Mouse (Mus musculus) heart, adult 2 months (tissue): ENCODE measurements at regions not wholly inside any gene's neighbourhood (a gene's known extent, or its start where the extent isn't known, plus 50 kb on each side); places are given as distances from the start of the nearest gene placed in this dataset.

Experiments used
- DNase-seq, 2 experiments: peaks; one replicate each; pipeline ENCODE4 v3.0.0; 2021
- H3K27ac ChIP-seq: fragments of 200-600 bp; 2 replicates; pipeline ENCODE4 v1.8.1; 2022
- H3K27me3 ChIP-seq: fragments of 200-500 bp; 2 replicates; pipeline ENCODE4 v1.6.1; 2012; ENCODE audit warnings: mild to moderate bottlenecking, low read length, inconsistent platforms, mixed read lengths; ENCODE audit not compliant: control insufficient read depth, insufficient read depth
- H3K36me3 ChIP-seq: fragments of 200-500 bp; 2 replicates; pipeline ENCODE4 v1.6.1; 2012; ENCODE audit warnings: low read length, inconsistent platforms; ENCODE audit not compliant: control insufficient read depth, insufficient read depth
- H3K4me1 ChIP-seq: fragments of 200-500 bp; 2 replicates; pipeline ENCODE4 v1.6.1; 2011; ENCODE audit warnings: low read length; ENCODE audit not compliant: control insufficient read depth, insufficient read depth
- H3K4me3 ChIP-seq: fragments of 200-600 bp; 2 replicates; pipeline ENCODE4 v1.8.1; 2022
- H3K79me2 ChIP-seq: fragments of 200-500 bp; replicated peaks from 2 replicates; pipeline ENCODE4 v1.6.1; 2012; ENCODE audit warnings: mild to moderate bottlenecking, inconsistent platforms, low read length, moderate library complexity, mixed read lengths; ENCODE audit not compliant: control insufficient read depth, insufficient read depth
- H3K9ac ChIP-seq: fragments of 200-500 bp; 2 replicates; pipeline ENCODE4 v1.6.1; 2012; ENCODE audit warnings: low read depth, mild to moderate bottlenecking, control low read depth, inconsistent platforms, low read length, mixed read lengths
- CTCF ChIP-seq: fragments of 200-600 bp; IDR thresholded peaks from 2 replicates; pipeline ENCODE4 v1.8.1; 2022; ENCODE audit warnings: antibody characterized with exemption, mild to moderate bottlenecking, moderate library complexity
- EP300 ChIP-seq: fragments of 200-500 bp; IDR thresholded peaks from 2 replicates; pipeline ENCODE4 v1.6.1; 2011; ENCODE audit warnings: low read depth, low read length, control low read depth; ENCODE audit not compliant: insufficient read depth
- POLR2A ChIP-seq: fragments of 200-500 bp; IDR thresholded peaks from 2 replicates; pipeline ENCODE4 v1.6.1; 2011; ENCODE audit warnings: mild to moderate bottlenecking, low read depth, low read length, control low read depth; ENCODE audit not compliant: insufficient read depth
- WGBS: fragments of 180-500 bp; shearing (Covaris S2); methylation state at CpG from one replicate; pipeline ENCODE4 v1.1.7; 2018; 5-methylcytosine and 5-hydroxymethylcytosine counted together
- intact Hi-C: fragments of 180-260 bp; cut with DNase I; formaldehyde crosslinking; loops from one replicate; pipeline ENCODE4 v1.15.1; 2025

DNA sequence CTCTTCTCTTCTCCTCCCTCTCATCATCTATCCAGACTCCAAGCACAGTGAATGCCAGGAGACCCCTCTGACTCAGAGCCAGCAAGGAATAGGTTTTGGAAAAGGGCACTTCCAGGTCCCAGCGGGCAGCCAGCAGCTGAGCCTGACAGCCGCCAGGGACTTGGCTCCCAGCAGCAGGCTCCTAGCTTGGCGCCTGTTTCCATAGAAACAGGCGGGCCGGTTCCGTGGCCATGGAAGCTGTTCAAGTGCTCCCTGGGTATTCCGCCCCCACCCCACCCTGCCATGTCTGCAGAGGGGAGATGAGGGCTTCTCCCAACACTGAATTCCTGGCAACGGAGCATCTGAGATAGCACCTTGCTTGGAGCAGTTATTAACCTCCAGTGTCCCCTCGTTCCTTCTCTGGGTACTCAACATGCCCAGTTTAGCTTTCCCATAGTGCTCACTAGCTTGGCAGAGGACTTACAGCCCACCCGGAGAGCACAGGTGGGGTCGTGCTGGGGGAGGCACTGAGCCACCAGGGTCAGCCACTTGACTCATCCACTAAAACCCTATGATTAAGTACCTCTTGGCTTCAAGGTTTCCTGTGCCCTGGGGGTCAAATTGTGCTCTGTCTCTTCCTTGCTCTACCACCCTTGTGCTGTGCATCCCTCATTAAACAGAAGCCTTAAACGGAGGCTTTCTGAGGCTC, 222.7 kb downstream of the H2al1j start:
- no peaks in the 10 kb centered on the region for H3K27me3 ChIP-seq
- H3K36me3 ChIP-seq, result no peaks in the 10 kb centered on the region
- H3K4me1 ChIP-seq, result no peaks in the 10 kb centered on the region
- no peak overlapping the region for H3K9ac ChIP-seq
- H3K4me3 ChIP-seq, result no peak overlapping the region
- 21% methylated on average over 12 of the region's 12 CpGs for WGBS
- TF ChIP-seq POLR2A (no peak), EP300 (no peak), CTCF (no peak)
- intact Hi-C loops, result no loop called here
- no peak for DNase-seq
- H3K79me2 ChIP-seq, result no peaks in the 10 kb centered on the region
- no peak overlapping the region for H3K27ac ChIP-seq

DNA sequence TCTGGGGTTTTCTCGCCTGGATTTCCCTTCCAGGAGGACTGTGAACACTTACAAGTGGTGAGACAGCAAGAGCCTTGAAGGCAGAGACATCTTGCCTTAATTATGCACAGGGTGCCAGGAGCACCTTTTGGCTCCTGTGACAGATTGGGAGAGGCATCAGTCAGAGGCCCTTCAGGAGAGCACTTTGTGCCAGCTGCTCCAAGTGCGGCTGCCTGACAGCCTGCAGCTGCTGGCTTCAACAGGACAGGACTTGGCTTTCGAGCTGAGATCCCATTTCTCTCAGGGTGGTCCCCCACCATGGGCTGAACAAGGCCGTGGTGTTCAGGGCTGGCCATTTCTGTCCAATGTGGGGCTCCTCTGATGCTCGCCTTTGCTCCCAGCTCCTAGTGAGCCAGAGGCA, 224.6 kb downstream of the H2al1j start:
- no peak overlapping the region for H3K9ac ChIP-seq
- 54% methylated on average over 5 of the region's 5 CpGs for WGBS
- no peaks in the 10 kb centered on the region for H3K36me3 ChIP-seq
- TF ChIP-seq EP300, result no peak
- no peak for TF ChIP-seq CTCF
- TF ChIP-seq POLR2A, result no peak
- H3K4me3 ChIP-seq, result no peak overlapping the region
- intact Hi-C loops, result no loop called here
- no peaks in the 10 kb centered on the region for H3K79me2 ChIP-seq
- H3K4me1 ChIP-seq, result no peaks in the 10 kb centered on the region
- no peak overlapping the region for H3K27ac ChIP-seq
- no peaks in the 10 kb centered on the region for H3K27me3 ChIP-seq
- DNase-seq, result no peak

GRCm38 (mm10) chrX:11555035-11555570, 227.5 kb downstream of the H2al1j start:
- intact Hi-C loops, result no loop called here
- Histone ChIP-seq H3K79me2 (no peaks in the 10 kb centered on the region), H3K4me1 (no peaks in the 10 kb centered on the region), H3K27ac (no peak overlapping the region), H3K4me3 (no peak overlapping the region), H3K27me3 (no peaks in the 10 kb centered on the region), H3K9ac (no peak overlapping the region), H3K36me3 (no peaks in the 10 kb centered on the region)
- TF ChIP-seq EP300 (no peak), CTCF (no peak), POLR2A (no peak)
- DNase-seq, result peak in 1 of 2 experiments; percentile 9
- WGBS, result 69% methylated on average over 7 of the region's 7 CpGs

DNA sequence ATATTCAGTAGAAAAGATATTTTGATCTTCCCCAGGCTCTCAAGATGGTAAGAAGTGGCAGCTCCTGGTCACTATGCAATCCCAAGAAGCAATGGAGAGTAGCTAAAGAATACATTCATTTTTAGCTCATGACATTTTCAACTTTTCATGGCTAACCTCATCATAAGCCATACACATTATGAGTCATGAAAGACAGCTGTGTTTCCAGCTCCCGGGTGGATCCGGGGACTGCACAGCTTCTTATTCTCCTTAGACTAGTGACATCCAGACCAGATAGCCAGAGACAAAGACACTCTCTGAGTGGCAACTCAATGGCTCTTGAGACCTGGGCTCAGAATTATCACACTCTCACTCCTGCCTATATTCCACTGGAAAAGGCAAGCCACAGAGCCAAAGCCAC, 230.6 kb downstream of the H2al1j start:
- Histone ChIP-seq H3K4me1 (no peaks in the 10 kb centered on the region; the same call in 1 of the 2 replicates), H3K27ac (no peak overlapping the region), H3K79me2 (no peaks in the 10 kb centered on the region), H3K9ac (no peak overlapping the region), H3K27me3 (no peaks in the 10 kb centered on the region), H3K4me3 (no peak overlapping the region), H3K36me3 (no peaks in the 10 kb centered on the region)
- no peak for TF ChIP-seq EP300
- no peak for TF ChIP-seq POLR2A
- no peak for TF ChIP-seq CTCF
- DNase-seq, result no peak
- 84% methylated on average over 2 of the region's 2 CpGs for WGBS
- intact Hi-C loops, result no loop called here

DNA sequence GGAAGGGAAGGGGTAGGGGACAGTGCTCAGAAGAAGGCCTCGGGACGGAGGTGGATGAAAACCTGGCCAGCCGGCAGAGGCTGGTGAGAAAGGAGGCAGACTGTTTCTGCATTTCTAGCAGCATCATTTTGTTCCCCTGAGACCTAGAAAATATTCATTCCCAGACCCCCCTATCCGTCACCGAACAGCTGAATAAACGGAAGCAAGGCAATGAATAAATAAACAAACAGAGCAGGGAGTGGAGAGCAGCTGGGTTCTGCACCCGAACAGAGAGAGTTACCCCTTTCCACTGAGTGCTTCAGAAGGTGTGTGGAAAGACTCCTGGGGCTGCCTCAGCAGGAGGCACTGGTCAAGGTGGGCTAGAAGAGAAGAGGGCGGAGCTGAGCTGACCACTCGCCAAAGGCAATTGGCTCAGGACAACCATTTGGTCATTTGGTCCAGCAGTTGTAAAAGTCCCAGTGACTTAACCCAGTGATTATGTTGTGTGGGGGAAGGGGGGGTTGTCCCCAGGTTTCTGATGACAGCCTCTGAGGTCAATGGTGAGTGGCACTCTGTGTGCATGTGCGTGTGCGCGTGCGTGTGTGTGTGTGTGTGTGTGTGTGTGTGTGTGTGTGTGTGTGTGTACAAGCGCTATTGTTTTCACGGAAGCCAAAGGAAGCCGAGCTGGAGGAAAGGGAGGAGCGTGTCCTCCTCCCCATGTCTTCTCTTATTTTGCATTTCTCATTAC, 233.1 kb downstream of the H2al1j start:
- intact Hi-C loops, result no loop called here
- 50% methylated on average over 15 of the region's 17 CpGs for WGBS

DNA sequence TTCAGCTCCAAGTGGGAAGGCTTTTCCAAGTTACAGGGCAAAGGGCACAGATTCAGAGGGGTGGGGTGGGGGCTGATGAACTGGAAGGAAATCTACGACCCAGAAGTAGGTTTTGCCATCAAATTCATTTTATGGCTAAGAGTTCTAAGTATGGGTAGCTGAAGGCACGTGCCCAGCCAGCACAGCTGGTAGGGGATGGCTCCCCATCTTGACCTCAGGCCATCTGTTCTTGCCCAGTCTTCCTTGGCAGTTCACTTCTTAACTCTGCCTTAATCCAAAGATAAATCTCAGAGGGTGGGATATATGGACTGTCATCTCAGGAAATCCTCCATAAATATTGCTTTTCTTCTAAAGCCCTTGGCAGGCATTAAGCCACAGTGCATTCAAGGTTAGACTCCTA, 238.3 kb downstream of the H2al1j start:
- H3K27me3 ChIP-seq, result no peaks in the 10 kb centered on the region
- no peaks in the 10 kb centered on the region for H3K36me3 ChIP-seq
- DNase-seq, result no peak
- intact Hi-C loops, result no loop called here
- WGBS, result 72% methylated on average over 2 of the region's 2 CpGs
- no peak overlapping the region for H3K4me3 ChIP-seq
- H3K27ac ChIP-seq, result no peak overlapping the region
- H3K4me1 ChIP-seq, result no peaks in the 10 kb centered on the region; the same call in 1 of the 2 replicates
- no peak overlapping the region for H3K9ac ChIP-seq
- TF ChIP-seq EP300, result no peak
- no peak for TF ChIP-seq POLR2A
- TF ChIP-seq CTCF, result no peak
- H3K79me2 ChIP-seq, result no peaks in the 10 kb centered on the region

More for the DNA sequence above, 233.1 kb downstream of the H2al1j start:
- Histone ChIP-seq H3K36me3 (no peaks in the 10 kb centered on the region), H3K9ac (no peak overlapping the region), H3K79me2 (no peaks in the 10 kb centered on the region), H3K27ac (no peak overlapping the region), H3K27me3 (no peaks in the 10 kb centered on the region), H3K4me3 (no peak overlapping the region), H3K4me1 (no peaks in the 10 kb centered on the region; the same call in 1 of the 2 replicates)
- DNase-seq, result peak in 1 of 2 experiments; percentile 4
- no peak for TF ChIP-seq CTCF
- TF ChIP-seq EP300, result no peak
- TF ChIP-seq POLR2A, result no peak
